Mouse (Mus musculus): ENCODE measurements around the gene Rhbg. TPM values are rescaled to one million over a fixed set of nuclear protein-coding genes. Genes with fewer than 3 reads are reported as not detected.

Gene Rhbg
- polyA plus RNA-seq, 1 experiment from 2014 or later = 0.64 TPM

DNA sequence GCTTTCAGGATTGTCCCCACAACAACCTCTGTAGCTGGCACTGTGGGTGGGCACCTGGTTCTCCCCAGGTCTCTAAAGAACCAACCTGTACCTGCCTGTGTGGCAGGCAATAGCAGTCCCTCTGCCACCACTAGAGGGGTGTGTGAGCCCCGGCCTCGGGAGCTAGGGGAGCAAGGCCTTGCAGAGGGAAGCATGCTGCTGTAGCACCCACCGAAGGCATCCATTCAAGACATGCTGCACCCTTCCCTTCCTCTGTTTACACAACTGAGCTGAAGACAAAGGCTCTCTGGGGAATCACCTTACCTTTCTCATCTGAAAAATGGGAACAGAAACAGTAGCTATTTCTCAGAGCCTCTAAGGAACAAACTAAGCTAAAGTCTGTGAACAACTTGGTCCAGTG is 19.3 kb downstream of the Rhbg start:
- Histone ChIP-seq H3K4me2 (replicated peaks) (no peak overlapping the region), H3K36me3 (no peaks in the 10 kb centered on the region), H3K9me3 (no peaks in the 10 kb centered on the region), H3K4me1 (no peaks in the 10 kb centered on the region; the same call in 1 of the 2 replicates), H3K27me3 (peaks cover 87% of the 10 kb centered on the region), H3K9ac (no peak overlapping the region), H3K27ac (no peak overlapping the region), H3K4me3 (no peak overlapping the region)
- WGBS = 7% methylated on average over 3 of the region's 3 CpGs
- no peak for ATAC-seq (ENCODE audit: insufficient number of reproducible peaks, insufficient read depth, low FRiP score, low TSS enrichment)

DNA sequence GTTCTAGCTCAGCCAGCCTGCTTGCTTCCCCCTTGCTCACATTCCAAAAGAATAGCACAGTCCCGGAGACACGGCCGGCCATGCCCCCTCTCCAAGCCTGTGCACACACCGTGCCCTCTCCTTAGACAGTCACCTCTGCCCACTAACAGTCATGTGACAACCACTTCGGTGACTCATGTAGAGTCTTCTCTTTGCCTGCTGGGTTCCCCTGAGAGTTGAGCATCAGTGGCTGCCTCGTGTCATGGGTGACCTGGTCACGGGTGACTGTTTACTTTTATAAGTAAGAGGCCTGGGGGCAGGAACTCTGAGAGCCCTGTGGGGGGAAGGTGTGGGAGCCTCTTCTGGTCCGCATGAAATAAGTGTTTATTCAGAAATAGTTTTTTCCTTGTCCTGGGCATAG is 20.5 kb downstream of the Rhbg start:
- H3K36me3 ChIP-seq = no peaks in the 10 kb centered on the region
- H3K27me3 ChIP-seq = peaks cover 87% of the 10 kb centered on the region
- WGBS = 46% methylated on average over 8 of the region's 8 CpGs
- no peak for ATAC-seq (ENCODE audit: insufficient number of reproducible peaks, insufficient read depth, low FRiP score, low TSS enrichment)
- H3K27ac ChIP-seq = no peak overlapping the region
- H3K9me3 ChIP-seq = no peaks in the 10 kb centered on the region
- no peak overlapping the region for H3K4me2 ChIP-seq (replicated peaks)
- no peaks in the 10 kb centered on the region; the same call in 1 of the 2 replicates for H3K4me1 ChIP-seq
- no peak overlapping the region; the same call in 1 of the 2 replicates for H3K9ac ChIP-seq
- H3K4me3 ChIP-seq = no peak overlapping the region

DNA sequence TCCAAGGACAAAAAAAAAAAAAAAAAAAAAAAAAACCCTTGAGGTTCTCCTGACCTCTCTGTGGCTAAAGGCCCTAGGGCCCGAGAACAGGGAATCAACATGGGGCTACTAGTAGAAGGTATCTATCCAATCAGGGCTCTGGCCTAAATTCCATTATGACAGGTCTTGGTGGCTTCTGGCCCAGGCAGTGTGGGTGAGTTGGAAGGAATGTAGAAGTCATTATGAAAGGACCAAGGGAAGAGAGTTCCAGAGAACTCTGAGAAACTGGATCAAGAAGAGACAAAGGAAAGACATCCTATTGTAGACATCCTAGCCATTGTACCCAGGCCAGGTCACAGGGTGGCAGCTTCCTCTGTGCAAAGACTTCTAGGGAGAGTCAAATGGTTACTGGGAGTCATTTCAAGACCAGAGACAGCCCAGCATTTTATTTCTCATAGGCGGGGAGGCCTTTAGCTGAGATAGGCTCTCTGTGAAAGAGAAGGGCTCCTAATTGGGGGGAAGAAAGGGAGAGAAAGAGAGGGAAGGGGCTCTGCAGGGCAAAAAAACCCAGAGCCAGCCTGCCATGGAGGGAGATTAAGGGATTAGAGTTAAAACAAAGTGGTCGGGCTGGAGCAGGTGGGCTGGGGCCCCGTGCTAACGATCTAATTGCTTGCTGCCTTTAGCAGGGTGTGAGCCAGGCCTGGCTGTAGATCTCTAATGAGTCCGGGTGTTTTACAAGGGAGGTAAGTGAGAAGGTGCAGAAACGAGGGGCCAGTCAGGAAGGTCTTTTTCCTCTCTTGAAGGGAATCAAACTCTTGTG is 21.5 kb downstream of the Rhbg start:
- Histone ChIP-seq H3K4me1 (no peaks in the 10 kb centered on the region; the same call in 1 of the 2 replicates), H3K4me2 (replicated peaks) (no peak overlapping the region), H3K9ac (no peak overlapping the region), H3K4me3 (no peak overlapping the region), H3K27me3 (peaks cover 81% of the 10 kb centered on the region), H3K9me3 (no peaks in the 10 kb centered on the region), H3K27ac (no peak overlapping the region), H3K36me3 (no peaks in the 10 kb centered on the region)
- 20% methylated on average over 7 of the region's 7 CpGs for WGBS
- no peak for ATAC-seq (ENCODE audit: insufficient number of reproducible peaks, insufficient read depth, low FRiP score, low TSS enrichment)

DNA sequence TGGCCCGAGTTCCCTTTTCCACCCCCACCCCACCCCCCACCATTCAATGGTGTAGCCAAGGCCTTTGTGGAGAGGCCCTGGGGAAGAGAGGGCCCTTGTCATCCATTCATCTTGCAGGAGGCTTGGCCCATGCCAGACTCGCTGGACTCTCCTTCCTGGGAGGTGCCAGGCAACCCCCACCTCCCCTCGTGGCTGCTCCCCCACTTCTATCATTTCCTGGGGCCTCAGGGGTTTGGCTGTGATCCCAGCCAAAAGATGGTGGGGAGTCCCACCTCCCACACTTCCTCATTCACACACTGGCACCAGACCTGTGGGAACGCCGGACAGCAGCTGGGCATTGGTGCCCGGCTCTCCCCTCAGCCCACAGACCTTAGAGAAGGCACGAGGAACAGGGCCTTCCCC is 22.2 kb downstream of the Rhbg start:
- H3K9me3 ChIP-seq = no peaks in the 10 kb centered on the region
- H3K27ac ChIP-seq = no peak overlapping the region
- no peak overlapping the region for H3K9ac ChIP-seq
- H3K4me3 ChIP-seq = no peak overlapping the region
- H3K36me3 ChIP-seq = no peaks in the 10 kb centered on the region
- no peak overlapping the region for H3K4me2 ChIP-seq (replicated peaks)
- WGBS = 56% methylated on average over 7 of the region's 7 CpGs
- ATAC-seq (ENCODE audit: insufficient number of reproducible peaks, insufficient read depth, low FRiP score, low TSS enrichment) = no peak
- no peaks in the 10 kb centered on the region; the same call in 1 of the 2 replicates for H3K4me1 ChIP-seq
- H3K27me3 ChIP-seq = peaks cover 73% of the 10 kb centered on the region

DNA sequence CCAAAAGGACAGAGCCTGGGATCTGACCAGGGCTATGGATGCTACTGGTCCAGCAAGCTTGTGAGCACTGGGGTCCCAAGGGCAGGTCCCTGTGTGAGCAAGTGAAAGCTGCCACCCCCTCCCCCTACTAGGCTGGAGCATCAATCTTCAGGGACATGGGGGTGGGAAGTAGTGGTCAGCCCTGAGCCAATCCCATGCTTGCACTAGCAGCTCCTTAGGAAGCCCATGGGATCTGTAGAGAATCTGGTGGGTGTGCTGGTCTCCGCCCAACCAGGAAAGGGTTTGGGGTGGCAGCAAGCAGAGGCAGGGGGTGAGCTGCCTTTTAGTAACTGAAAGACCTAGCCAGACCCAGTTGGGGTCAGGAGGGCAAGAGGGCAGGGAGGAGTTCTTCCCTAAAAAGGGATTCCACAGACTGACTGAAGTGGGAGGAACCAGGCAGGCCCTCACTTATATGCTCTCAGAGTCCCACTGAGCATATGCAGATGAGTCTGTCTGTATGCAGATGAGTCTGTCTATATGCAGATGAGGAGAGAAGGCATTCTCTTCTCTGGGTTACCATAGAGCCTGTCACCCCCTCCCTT is 23.4 kb downstream of the Rhbg start:
- H3K4me1 ChIP-seq = no peaks in the 10 kb centered on the region; the same call in 1 of the 2 replicates
- H3K36me3 ChIP-seq = no peaks in the 10 kb centered on the region
- H3K9me3 ChIP-seq = no peaks in the 10 kb centered on the region
- no peak overlapping the region for H3K4me2 ChIP-seq (replicated peaks)
- WGBS = 47% methylated on average over 1 of the region's 1 CpGs
- H3K27ac ChIP-seq = no peak overlapping the region
- ATAC-seq (ENCODE audit: insufficient number of reproducible peaks, insufficient read depth, low FRiP score, low TSS enrichment) = no peak
- no peak overlapping the region for H3K4me3 ChIP-seq
- no peak overlapping the region for H3K9ac ChIP-seq
- H3K27me3 ChIP-seq = peaks cover 64% of the 10 kb centered on the region

DNA sequence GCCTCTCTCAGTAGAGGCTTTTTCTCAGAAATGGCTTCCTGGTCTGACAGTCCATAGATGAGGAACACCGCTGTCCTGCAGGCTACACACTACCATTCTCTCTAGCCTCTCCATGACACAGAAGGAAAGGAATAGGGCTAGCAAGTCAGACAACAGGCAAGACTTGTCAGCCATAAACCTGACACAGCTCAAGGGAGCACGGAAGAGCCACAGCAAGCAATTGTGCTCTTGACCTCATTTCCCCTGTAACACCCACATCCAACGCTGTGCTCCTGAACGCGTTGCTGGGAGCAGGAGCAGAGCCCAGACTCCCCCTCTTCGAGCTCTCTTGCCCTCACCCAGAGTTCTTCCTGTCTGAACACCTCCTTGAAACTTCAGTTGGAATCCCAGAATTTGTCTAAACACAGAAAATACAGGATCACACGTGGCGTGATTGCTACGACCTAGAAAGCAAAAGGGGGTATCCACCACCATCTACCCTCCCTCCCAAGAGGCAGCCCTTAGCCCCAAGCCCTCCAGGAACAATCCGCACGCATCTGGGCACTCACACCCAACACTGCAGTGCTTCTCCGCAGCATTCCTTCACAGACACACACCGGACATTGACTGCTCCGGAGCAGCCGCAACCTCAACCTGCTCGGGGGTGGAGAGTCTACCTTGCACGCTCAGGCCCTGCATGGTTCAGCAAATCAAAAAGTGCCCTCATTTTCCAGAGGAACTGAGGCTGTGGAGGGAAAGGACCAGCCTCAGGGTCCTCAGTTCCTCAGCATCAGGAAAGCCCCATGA is 24.1 kb downstream of the Rhbg start:
- Histone ChIP-seq H3K27ac (no peak overlapping the region), H3K4me3 (no peak overlapping the region), H3K36me3 (no peaks in the 10 kb centered on the region), H3K9me3 (no peaks in the 10 kb centered on the region), H3K27me3 (peaks cover 65% of the 10 kb centered on the region), H3K4me2 (replicated peaks) (no peak overlapping the region), H3K9ac (no peak overlapping the region), H3K4me1 (no peaks in the 10 kb centered on the region; the same call in 1 of the 2 replicates)
- 47% methylated on average over 17 of the region's 17 CpGs for WGBS
- no peak for ATAC-seq (ENCODE audit: insufficient number of reproducible peaks, insufficient read depth, low FRiP score, low TSS enrichment)

DNA sequence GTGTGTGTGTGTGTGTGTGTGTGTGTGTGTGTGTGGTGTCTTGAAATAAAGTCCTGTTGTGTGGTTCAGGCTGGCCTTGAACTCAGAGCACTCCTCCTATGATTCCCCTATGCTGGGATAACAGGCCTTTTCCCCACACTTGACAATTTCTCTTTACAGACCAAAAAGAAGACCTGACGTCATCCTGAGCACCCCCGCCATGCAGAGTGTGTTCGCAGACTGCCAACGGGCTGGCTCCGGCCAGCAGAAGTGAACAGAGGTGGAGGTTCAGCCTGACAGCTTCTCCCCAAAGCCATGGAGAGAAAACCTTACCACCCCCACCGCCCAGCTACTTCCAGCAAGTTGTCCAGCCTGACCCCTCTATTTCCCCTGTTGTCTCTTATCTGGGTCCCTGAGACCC is 25.0 kb downstream of the Rhbg start:
- no peak overlapping the region; the same call in 1 of the 2 replicates for H3K9ac ChIP-seq
- H3K27ac ChIP-seq = no peak overlapping the region
- no peak for ATAC-seq (ENCODE audit: insufficient number of reproducible peaks, insufficient read depth, low FRiP score, low TSS enrichment)
- H3K4me1 ChIP-seq = no peaks in the 10 kb centered on the region; the same call in 1 of the 2 replicates
- no peak overlapping the region for H3K4me3 ChIP-seq
- no peak overlapping the region for H3K4me2 ChIP-seq (replicated peaks)
- no peaks in the 10 kb centered on the region for H3K36me3 ChIP-seq
- no peaks in the 10 kb centered on the region for H3K9me3 ChIP-seq
- 77% methylated on average over 6 of the region's 6 CpGs for WGBS
- H3K27me3 ChIP-seq = peaks cover 67% of the 10 kb centered on the region

DNA sequence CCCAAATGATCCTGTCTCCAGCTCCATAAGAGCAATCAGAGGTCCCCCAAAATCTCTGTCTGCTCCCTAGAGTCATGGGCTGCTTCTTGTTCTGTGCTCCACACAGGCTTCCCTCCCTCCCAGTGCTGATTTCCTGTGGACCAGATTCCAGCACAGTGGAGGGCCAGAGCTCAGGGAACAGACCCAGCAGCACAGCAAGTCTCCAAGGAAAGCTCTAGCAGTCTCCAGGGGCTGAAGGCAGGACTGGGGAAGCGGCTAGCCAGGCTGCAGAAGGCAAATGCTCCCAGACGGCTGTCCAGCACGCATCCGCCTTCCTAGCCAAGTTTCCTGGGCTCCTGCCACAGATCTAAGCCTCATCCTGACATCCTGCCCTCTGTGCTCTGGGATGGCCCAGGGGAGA is 25.6 kb downstream of the Rhbg start:
- no peak overlapping the region for H3K4me3 ChIP-seq
- H3K27ac ChIP-seq = no peak overlapping the region
- no peak overlapping the region for H3K4me2 ChIP-seq (replicated peaks)
- no peaks in the 10 kb centered on the region for H3K36me3 ChIP-seq
- WGBS = 44% methylated on average over 4 of the region's 4 CpGs
- ATAC-seq (ENCODE audit: insufficient number of reproducible peaks, insufficient read depth, low FRiP score, low TSS enrichment) = no peak
- H3K9me3 ChIP-seq = no peaks in the 10 kb centered on the region
- no peaks in the 10 kb centered on the region; the same call in 1 of the 2 replicates for H3K4me1 ChIP-seq
- no peak overlapping the region; the same call in 1 of the 2 replicates for H3K9ac ChIP-seq
- peaks cover 69% of the 10 kb centered on the region for H3K27me3 ChIP-seq

DNA sequence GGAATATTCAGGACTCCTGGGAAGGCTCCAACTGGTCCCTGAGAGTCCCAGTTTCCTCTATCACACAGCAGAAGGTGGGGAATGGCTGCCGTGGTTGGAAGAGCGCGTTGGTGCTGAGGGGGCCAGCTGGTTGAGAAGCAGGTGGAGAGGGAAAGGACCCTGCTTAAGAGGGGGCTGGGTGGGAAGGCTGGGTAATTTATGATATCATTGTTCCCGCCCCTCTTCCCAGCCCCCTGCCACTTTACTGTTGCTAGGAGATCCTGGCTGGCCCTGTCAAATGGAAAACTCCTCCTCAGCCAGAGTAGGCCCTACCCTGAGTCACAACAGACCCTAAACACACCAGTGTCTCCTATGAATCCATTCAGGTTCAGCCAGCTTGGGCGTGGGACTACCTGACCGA is 26.5 kb downstream of the Rhbg start:
- H3K9ac ChIP-seq = no peak overlapping the region
- H3K36me3 ChIP-seq = no peaks in the 10 kb centered on the region
- WGBS = 70% methylated on average over 6 of the region's 6 CpGs
- no peak overlapping the region for H3K27ac ChIP-seq
- no peaks in the 10 kb centered on the region for H3K9me3 ChIP-seq
- H3K4me2 ChIP-seq (replicated peaks) = no peak overlapping the region
- H3K4me1 ChIP-seq = no peaks in the 10 kb centered on the region; the same call in 1 of the 2 replicates
- ATAC-seq (ENCODE audit: insufficient number of reproducible peaks, insufficient read depth, low FRiP score, low TSS enrichment) = no peak; the same call in 1 of the 2 replicates
- H3K27me3 ChIP-seq = peaks cover 67% of the 10 kb centered on the region
- no peak overlapping the region for H3K4me3 ChIP-seq

DNA sequence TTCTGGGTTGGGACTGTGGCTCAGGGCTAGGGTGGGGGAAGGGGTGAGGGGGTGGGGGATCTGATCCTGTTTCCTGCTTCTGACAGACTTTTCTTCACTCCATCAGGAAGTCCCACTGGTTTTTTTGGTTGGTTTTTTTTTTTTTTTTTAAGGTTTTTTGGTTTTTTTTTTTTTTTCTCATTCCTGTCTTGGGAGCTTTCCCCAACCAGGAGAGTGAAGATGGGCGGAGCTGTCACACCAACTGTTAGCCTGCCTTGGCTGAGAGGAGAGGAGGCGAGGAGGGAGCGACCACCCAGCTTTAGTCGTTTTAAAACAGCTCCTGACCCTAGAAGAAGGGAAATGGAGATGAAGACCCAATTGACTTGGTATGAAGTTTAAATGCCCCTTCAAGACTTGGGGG is 27.2 kb downstream of the Rhbg start:
- H3K4me1 ChIP-seq = no peaks in the 10 kb centered on the region; the same call in 1 of the 2 replicates
- 49% methylated on average over 4 of the region's 4 CpGs for WGBS
- H3K9me3 ChIP-seq = no peaks in the 10 kb centered on the region
- no peaks in the 10 kb centered on the region for H3K36me3 ChIP-seq
- no peak overlapping the region for H3K9ac ChIP-seq
- no peak overlapping the region for H3K4me3 ChIP-seq
- H3K27me3 ChIP-seq = peaks cover 68% of the 10 kb centered on the region
- H3K4me2 ChIP-seq (replicated peaks) = no peak overlapping the region
- no peak for ATAC-seq (ENCODE audit: insufficient number of reproducible peaks, insufficient read depth, low FRiP score, low TSS enrichment)
- no peak overlapping the region for H3K27ac ChIP-seq

DNA sequence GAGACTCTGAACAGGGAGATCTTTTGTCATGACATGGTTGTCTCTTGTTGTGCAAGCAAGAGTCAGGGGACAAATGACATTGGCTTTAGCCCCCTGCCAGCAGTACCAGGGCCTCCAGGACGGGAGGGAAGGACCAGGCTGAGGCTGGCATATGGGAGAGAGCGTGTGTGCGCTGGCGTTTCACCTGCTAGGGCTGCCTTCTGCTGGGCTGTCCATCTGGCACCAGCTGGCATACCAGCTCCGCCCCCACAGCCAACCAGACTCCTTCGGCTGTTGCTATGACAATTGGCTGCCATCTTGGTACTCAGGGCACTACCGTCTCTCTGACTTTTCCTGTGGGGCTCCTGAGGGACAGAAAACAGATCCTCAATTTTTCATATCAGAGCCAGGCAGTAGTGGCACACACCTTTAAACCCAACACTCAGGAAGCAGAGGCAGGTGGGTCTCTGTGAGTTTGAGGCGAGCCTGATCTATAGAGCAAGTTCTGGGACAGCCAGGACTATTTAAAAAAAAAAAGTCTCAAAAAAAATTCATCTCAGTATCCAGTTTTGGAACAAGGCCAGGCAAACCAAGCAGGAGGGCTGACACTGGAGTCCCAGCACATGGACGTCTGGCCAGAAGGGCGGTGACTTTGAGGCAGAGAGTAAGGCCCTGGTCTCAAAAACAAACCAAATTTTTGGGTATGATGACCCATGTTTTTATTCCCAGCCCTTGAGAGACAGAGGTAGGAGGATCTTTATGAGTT is 28.2 kb downstream of the Rhbg start:
- H3K36me3 ChIP-seq = no peaks in the 10 kb centered on the region
- no peaks in the 10 kb centered on the region for H3K9me3 ChIP-seq
- no peak for ATAC-seq (ENCODE audit: insufficient number of reproducible peaks, insufficient read depth, low FRiP score, low TSS enrichment)
- no peak overlapping the region for H3K4me2 ChIP-seq (replicated peaks)
- no peak overlapping the region for H3K9ac ChIP-seq
- 82% methylated on average over 10 of the region's 10 CpGs for WGBS
- peaks cover 70% of the 10 kb centered on the region for H3K27me3 ChIP-seq
- no peak overlapping the region for H3K4me3 ChIP-seq
- no peaks in the 10 kb centered on the region for H3K4me1 ChIP-seq
- H3K27ac ChIP-seq = no peak overlapping the region

Measured in embryonic facial prominence, embryonic 12.5 days (tissue).